Mouse (Mus musculus): ENCODE results near the gene Col4a2.
A peak's percentile ranks its signal among the peaks of the same experiment; 100 is the strongest.

The Col4a2 gene

GRCm38 (mm10) chr8:11327722-11328417, 15.3 kb downstream of the Col4a2 start:
- no peak for DNase-seq

- no peak for DNase-seq
Observed at GRCm38 (mm10) chr8:11331561-11331960, 19.0 kb downstream of the Col4a2 start.

- DNase-seq = no peak
Observed at GRCm38 (mm10) chr8:11333746-11334145, 21.1 kb downstream of the Col4a2 start.

- no peak for DNase-seq
Observed at GRCm38 (mm10) chr8:11334493-11334892, 21.9 kb downstream of the Col4a2 start.

- no peak for DNase-seq
Observed at GRCm38 (mm10) chr8:11335238-11335637, 22.6 kb downstream of the Col4a2 start.

GRCm38 (mm10) chr8:11336346-11336745, 23.7 kb downstream of the Col4a2 start:
- DNase-seq = no peak

GRCm38 (mm10) chr8:11337642-11338041, 25.0 kb downstream of the Col4a2 start:
- DNase-seq = no peak

- no peak for DNase-seq
Observed at GRCm38 (mm10) chr8:11338507-11338906, 25.9 kb downstream of the Col4a2 start.

GRCm38 (mm10) chr8:11340310-11341110, 27.9 kb downstream of the Col4a2 start:
- DNase-seq = no peak

- DNase-seq = no peak
Observed at GRCm38 (mm10) chr8:11341111-11341566, 28.5 kb downstream of the Col4a2 start.

- no peak for DNase-seq
Observed at GRCm38 (mm10) chr8:11344459-11344858, 31.9 kb downstream of the Col4a2 start.

GRCm38 (mm10) chr8:11346225-11346624, 33.6 kb downstream of the Col4a2 start:
- DNase-seq = no peak

GRCm38 (mm10) chr8:11347699-11348098, 35.1 kb downstream of the Col4a2 start:
- no peak for DNase-seq

- no peak for DNase-seq
Observed at GRCm38 (mm10) chr8:11348622-11349021, 36.0 kb downstream of the Col4a2 start.

GRCm38 (mm10) chr8:11351355-11351754, 38.8 kb downstream of the Col4a2 start:
- no peak for DNase-seq

GRCm38 (mm10) chr8:11352514-11352913, 39.9 kb downstream of the Col4a2 start:
- peak; percentile 70 for DNase-seq

GRCm38 (mm10) chr8:11354800-11355451, 42.3 kb downstream of the Col4a2 start:
- no peak for DNase-seq

- DNase-seq = no peak
Observed at GRCm38 (mm10) chr8:11355900-11356299, 43.3 kb downstream of the Col4a2 start.

- no peak for DNase-seq
Observed at GRCm38 (mm10) chr8:11356776-11357175, 44.2 kb downstream of the Col4a2 start.

- no peak for DNase-seq
Observed at GRCm38 (mm10) chr8:11357921-11358436, 45.4 kb downstream of the Col4a2 start.

- DNase-seq = no peak
Observed at GRCm38 (mm10) chr8:11359846-11360245, 47.2 kb downstream of the Col4a2 start.

- DNase-seq = no peak
Observed at GRCm38 (mm10) chr8:11361546-11362277, 49.1 kb downstream of the Col4a2 start.

Data from right cerebral cortex, adult 18-20 months (tissue).